Mouse (Mus musculus): ENCODE measurements around the gene Zfp566.

DNA sequence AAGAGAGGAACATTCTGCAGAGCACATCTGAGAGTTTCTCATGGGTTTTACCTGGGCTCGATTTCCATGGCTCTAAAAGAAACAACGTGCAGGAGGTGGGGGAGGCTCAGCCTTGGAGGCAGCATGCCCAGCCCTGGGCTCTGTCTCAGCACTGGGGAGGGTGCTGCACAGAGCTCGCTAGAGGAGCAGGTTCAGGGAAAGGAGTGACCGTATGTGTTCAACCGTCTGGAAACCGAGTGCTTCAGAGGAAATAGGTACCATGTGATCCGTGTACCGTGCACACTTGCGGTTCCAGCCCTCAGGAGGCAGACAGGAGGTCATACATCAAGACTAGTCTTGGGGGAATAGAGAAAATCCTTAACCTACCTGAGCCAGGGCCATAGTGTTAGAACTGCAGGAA lies 46.0 kb downstream of the Zfp566 start:
- no peak for TF ChIP-seq POLR2A (IDR thresholded peaks at IDR 0.05; ENCODE audit: borderline replicate concordance, insufficient read depth, low read length)
- TF ChIP-seq CTCF (IDR thresholded peaks at IDR 0.05; ENCODE audit: borderline replicate concordance, insufficient read depth, low read depth, low read length), result no peak

Data from cerebellum, adult 2 months (tissue).